Mouse (Mus musculus) mesoderm, embryonic 11.5 days (tissue): ENCODE results near the gene Sar1b.
"Not testable (repeated sequence)": the region's sequence is repeated elsewhere in the genome, so short reads cannot be mapped to it uniquely, and the experiment has no call there.

Experiments
- DNase-seq: peaks from one replicate; pipeline ENCODE4 v3.0.0-alpha.2; 2012; ENCODE audit warnings: low read depth, low spot score

Sar1b gene

GRCm38 (mm10) chr11:51777478-51777877 lies 14.0 kb downstream of the Sar1b start:
- DNase-seq, result no peak

GRCm38 (mm10) chr11:51780773-51781267 lies 17.3 kb downstream of the Sar1b start:
- DNase-seq, result no peak

- no peak for DNase-seq
Observed at GRCm38 (mm10) chr11:51782721-51783120, 19.2 kb downstream of the Sar1b start.

GRCm38 (mm10) chr11:51785926-51786325 lies 22.4 kb downstream of the Sar1b start:
- DNase-seq, result peak; percentile 60

GRCm38 (mm10) chr11:51789735-51790134 lies 26.2 kb downstream of the Sar1b start:
- not testable (repeated sequence) for DNase-seq

DNA sequence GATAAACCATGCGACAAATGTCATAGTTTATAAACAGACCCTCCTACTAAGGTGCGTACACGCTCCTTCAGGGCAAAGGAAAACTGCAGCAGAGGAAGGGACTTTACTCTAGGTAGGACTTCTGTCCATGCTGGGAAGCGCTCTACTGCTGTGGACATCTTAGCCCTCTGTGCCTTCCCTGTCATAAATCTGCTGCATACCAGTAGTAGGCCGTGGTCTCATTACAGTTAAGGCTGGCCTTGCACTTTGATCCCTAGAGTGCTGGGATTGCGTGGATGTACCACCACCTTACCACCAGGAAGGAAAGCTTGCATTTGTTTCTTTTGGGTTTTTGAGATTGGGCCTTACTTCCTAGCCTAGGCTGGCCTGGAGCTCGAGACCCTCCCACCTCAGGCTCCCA lies 27.2 kb downstream of the Sar1b start:
- no peak for DNase-seq

DNA sequence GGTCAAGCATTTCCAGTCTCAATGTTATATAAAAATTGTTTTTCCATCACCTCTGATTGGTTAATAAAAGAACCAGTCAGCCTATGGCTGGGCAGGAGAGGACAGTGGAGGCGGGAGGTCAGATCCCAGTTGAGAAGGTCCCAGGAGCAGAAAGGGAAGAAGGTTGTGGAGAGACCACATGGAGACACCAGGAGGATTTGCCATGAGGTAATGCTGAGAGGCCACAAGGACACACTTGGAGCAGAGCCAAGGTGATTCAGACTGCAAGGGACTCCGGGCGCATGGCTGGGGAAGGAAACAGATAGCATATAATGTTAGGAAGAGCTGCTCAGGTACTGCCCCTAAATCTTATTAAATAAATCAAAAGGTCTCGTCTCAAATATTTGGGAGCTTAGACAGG lies 32.8 kb downstream of the Sar1b start:
- DNase-seq, result no peak

DNA sequence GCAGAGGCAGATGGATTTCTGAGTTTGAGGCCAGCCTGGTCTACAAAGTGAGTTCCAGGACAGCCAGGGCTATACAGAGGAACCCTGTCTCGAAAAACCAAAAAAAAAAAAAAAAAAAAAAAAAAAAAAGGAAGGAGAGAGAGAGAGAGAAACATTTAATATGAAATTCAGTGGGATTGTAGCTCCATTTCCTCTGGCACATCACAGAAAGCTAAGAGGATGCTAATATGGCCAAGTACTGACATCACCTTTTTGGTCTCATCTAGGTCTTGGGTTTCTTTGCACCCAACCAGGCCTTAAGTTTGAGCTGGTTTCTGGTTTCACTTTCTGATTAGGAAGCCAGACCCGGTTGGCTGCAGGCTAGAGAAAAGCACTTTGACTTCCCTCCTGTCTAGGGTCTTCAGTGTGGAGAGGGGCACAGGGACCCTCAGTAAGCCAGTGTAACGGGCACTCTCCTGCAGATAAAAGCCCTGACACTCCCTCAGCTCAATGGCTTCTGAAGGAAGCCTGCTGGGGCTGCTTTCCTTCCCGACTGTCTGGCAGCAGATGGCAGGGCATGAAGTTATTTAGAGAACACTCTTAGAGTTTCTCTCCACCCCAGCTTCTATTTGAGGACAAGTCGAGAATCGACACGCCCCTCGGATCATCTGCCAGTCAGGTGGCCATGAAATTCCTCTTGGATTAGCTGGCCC lies 37.3 kb downstream of the Sar1b start:
- no peak for DNase-seq

GRCm38 (mm10) chr11:51805221-51805981 lies 41.9 kb downstream of the Sar1b start:
- peak; percentile 61 for DNase-seq

DNA sequence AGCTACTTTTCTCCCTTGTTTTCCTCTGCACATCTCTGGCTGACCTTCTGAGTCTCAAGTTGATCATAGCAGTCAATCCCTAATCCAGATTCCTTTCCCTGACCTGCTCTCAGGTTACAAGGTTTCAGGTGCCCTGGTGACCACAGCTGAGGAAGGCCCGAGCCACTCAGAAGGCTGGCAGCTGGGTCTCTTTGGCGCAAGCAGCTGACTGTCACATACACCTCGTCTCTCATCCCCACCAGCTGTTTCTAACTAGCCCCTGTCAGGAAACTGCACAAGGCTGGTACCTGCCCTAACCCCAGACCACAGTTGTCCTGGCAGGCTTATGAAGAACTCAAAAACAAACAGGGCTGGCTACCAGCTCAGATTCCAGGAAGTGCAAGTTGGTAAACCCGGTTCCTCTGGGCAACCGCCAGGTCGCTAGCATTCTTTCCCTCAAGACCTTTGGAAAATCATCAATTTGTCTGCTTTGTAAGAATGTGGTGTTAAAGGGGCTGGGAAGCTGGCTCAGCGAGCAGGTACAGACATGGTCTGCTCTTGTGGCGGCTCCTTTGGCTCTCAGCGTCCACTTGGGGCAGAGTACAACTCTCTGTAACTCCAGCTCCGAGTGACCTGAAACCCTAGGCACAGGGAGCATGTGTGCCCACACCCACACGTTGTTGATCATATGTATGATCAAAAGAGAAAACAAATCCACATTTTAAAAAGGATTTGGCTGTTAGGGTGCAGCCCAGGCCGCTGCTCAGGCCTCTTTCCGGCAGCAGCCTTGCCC lies 43.8 kb downstream of the Sar1b start:
- DNase-seq, result no peak

DNA sequence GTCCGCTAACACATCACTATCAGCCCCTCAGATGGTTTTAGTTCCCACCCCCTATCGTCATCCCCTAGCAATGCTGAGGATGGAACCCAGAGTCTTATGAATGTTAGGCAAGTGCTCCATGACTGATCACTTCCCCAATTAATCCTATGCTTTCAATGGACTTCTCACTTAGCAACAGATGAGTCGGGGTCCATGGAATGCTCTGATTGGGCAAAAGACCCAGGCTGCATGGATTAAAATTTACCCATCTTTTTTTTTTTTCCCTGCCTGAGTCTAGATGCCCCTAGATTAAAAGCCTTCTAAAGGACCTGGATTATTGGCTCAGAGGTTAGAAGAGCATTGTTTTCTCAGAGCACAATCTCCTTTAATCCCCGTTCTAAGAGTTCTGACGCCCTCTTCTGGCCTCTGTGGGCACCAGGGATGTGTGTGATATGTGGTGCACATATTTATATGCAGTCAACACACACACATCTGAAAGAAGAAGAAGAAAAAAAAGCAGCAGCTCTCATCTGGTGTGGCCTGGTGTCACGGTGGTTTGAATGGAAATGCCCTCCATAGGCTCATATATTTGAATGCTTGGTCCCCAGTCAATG lies 46.2 kb downstream of the Sar1b start:
- DNase-seq, result peak; percentile 32

DNA sequence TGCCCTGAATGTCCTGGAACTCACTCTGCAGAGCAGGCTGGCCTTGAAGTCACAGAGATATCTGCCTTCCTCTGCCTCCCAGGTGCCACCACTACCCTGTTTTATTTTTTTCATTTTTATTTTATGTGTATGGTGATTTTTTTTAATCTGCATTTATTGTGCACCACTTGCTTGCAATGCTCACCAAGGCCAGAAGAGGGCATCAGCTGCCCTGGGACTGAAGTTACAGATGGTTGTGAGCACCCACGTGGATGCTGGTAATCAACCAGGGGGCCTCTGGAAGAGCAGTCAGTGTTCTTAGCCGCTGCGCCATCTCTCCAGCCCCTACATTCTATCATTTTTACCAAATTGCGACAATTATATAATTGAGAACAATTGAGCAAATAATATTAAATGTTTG lies 47.7 kb downstream of the Sar1b start:
- no peak for DNase-seq

GRCm38 (mm10) chr11:51812022-51812546 lies 48.6 kb downstream of the Sar1b start:
- no peak for DNase-seq

DNA sequence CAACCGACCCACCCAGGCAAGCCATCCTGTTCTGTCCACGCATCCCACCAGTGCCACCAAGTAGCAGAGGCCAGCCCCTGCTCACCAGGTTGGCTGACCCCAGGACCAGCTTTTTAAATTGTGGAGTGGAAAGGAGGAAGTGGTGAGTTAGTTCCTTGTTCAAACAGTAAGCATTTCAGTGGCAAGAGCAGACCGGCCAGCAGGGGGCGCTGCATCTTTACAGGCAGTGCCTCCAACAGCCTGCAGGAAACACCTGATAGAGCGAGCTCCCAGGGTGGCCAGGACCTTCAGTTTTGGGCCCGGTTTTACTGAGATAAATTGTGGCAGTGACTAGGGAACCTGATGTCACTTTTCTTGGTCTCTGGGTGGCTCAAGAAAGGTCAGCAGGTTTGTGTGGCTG lies 54.3 kb downstream of the Sar1b start:
- peak; percentile 87 for DNase-seq

GRCm38 (mm10) chr11:51818837-51819236 lies 55.4 kb downstream of the Sar1b start:
- DNase-seq, result no peak

GRCm38 (mm10) chr11:51819964-51820363 lies 56.5 kb downstream of the Sar1b start:
- DNase-seq, result peak; percentile 44

- DNase-seq, result peak; percentile 74
Observed at GRCm38 (mm10) chr11:51820861-51821260, 57.4 kb downstream of the Sar1b start.

- no peak for DNase-seq
Observed at GRCm38 (mm10) chr11:51822736-51823135, 59.2 kb downstream of the Sar1b start.

- DNase-seq, result no peak
Observed at GRCm38 (mm10) chr11:51823271-51823670, 59.8 kb downstream of the Sar1b start.

- DNase-seq, result no peak
Observed at GRCm38 (mm10) chr11:51823963-51824753, 60.7 kb downstream of the Sar1b start.
